Mouse (Mus musculus) hindbrain, embryonic 14.5 days (tissue): ENCODE results near the gene Smoc1. TPM values are rescaled to one million over a fixed set of nuclear protein-coding genes. Genes with fewer than 3 reads are reported as not detected.

ENCODE experiments used
- ATAC-seq: fragments of 200-750 bp; cut with Nextera tagmentation; 2 replicates; pipeline ENCODE4 v1.8.0; 2017; ENCODE audit warnings: moderate number of reproducible peaks, mild to moderate bottlenecking, moderate TSS enrichment, moderate library complexity; ENCODE audit not compliant: low FRiP score
- DNase-seq: peaks from one replicate; pipeline ENCODE4 v3.0.0-alpha.2; 2015; ENCODE audit warnings: low spot score
- H3K27ac ChIP-seq: fragments of 300-500 bp; sonication (generic); 2 replicates; pipeline ENCODE4 v1.5.1; 2014; ENCODE audit warnings: mild to moderate bottlenecking, moderate library complexity
- H3K27me3 ChIP-seq: fragments of 300-500 bp; sonication (generic); 2 replicates; pipeline ENCODE4 v1.6.1; 2014; ENCODE audit warnings: mild to moderate bottlenecking, low read length, mixed read lengths; ENCODE audit not compliant: control insufficient read depth, insufficient read depth
- H3K36me3 ChIP-seq: fragments of 300-500 bp; sonication (generic); replicated peaks from 2 replicates; pipeline ENCODE4 v1.6.1; 2014; ENCODE audit not compliant: control insufficient read depth, insufficient read depth
- H3K4me1 ChIP-seq: fragments of 300-500 bp; sonication (generic); replicated peaks from 2 replicates; pipeline ENCODE4 v1.6.1; 2014; ENCODE audit warnings: antibody characterized with exemption, low read length, mixed read lengths; ENCODE audit not compliant: control insufficient read depth, insufficient read depth
- H3K4me2 ChIP-seq: fragments of 300-500 bp; sonication (generic); replicated peaks from 2 replicates; pipeline ENCODE4 v1.6.1; 2014; ENCODE audit warnings: mild to moderate bottlenecking, moderate library complexity
- H3K4me3 ChIP-seq: fragments of 300-500 bp; sonication (generic); replicated peaks from 2 replicates; pipeline ENCODE4 v1.5.1; 2014; ENCODE audit warnings: mild to moderate bottlenecking, low read length
- H3K9ac ChIP-seq: fragments of 300-500 bp; sonication (generic); 2 replicates; pipeline ENCODE4 v1.6.1; 2014
- H3K9me3 ChIP-seq: fragments of 300-500 bp; sonication (generic); 2 replicates; pipeline ENCODE4 v1.6.1; 2016; ENCODE audit warnings: low read length; ENCODE audit not compliant: control insufficient read depth
- WGBS: fragments of 180-500 bp; shearing (Covaris S2); extraction: QIAGEN DNeasy Blood & Tissue Kit; methylation state at CpG from one replicate; pipeline ENCODE4 v1.1.7; 2014; 5-methylcytosine and 5-hydroxymethylcytosine counted together
- polyA plus RNA-seq: library from polyadenylated mRNA; unstranded; fragments of >200 nt; fragmentation: Nextera tagmentation; extraction: Ambion mirVana; gene quantifications from 2 replicates; pipeline ENCODE4 v1.2.1, GENCODE M21; 2014

The Smoc1 gene
- polyA plus RNA-seq, 1 experiment from 2014 or later, result 23.8 TPM

- DNase-seq, result peak; percentile 38
These were observed 6.9 kb downstream of the Smoc1 start for GRCm38 (mm10) chr12:81033389-81034041.

GRCm38 (mm10) chr12:81034042-81034417 lies 7.4 kb downstream of the Smoc1 start:
- ATAC-seq, result peak; percentile 27; the same call in 1 of the 2 replicates
- H3K27ac ChIP-seq, result peak overlapping the region; percentile 70
- 68% methylated on average over 4 of the region's 4 CpGs for WGBS
- no peak overlapping the region for H3K4me3 ChIP-seq
- peaks cover 5% of the 10 kb centered on the region; the same call in 1 of the 2 replicates for H3K4me1 ChIP-seq
- H3K9me3 ChIP-seq, result no peaks in the 10 kb centered on the region
- no peaks in the 10 kb centered on the region for H3K36me3 ChIP-seq
- DNase-seq, result no peak
- 0 out of 2 replicates have a peak overlapping the region, but pooled peaks have one; percentile 1 for H3K4me2 ChIP-seq
- H3K9ac ChIP-seq, result no peak overlapping the region
- H3K27me3 ChIP-seq, result no peaks in the 10 kb centered on the region

More at GRCm38 (mm10) chr12:81033389-81034041, 6.9 kb downstream of the Smoc1 start:
- H3K27me3 ChIP-seq, result no peaks in the 10 kb centered on the region
- H3K4me2 ChIP-seq, result 0 out of 2 replicates have a peak overlapping the region, but pooled peaks have one; percentile 1
- H3K9me3 ChIP-seq, result no peaks in the 10 kb centered on the region
- WGBS, result 42% methylated on average over 15 of the region's 15 CpGs
- H3K27ac ChIP-seq, result peak overlapping the region; percentile 70; the same call in 1 of the 2 replicates
- no peak overlapping the region for H3K4me3 ChIP-seq
- no peaks in the 10 kb centered on the region for H3K36me3 ChIP-seq
- H3K4me1 ChIP-seq, result peaks cover 6% of the 10 kb centered on the region
- H3K9ac ChIP-seq, result no peak overlapping the region
- peak; percentile 90 for ATAC-seq

GRCm38 (mm10) chr12:81035850-81036249 lies 9.2 kb downstream of the Smoc1 start:
- ATAC-seq (no peak), DNase-seq (no peak)
- Histone ChIP-seq H3K4me2 (no peak overlapping the region), H3K9me3 (no peaks in the 10 kb centered on the region), H3K27me3 (no peaks in the 10 kb centered on the region), H3K4me3 (no peak overlapping the region), H3K4me1 (peaks cover 5% of the 10 kb centered on the region; the same call in 1 of the 2 replicates), H3K36me3 (no peaks in the 10 kb centered on the region), H3K27ac (no peak overlapping the region), H3K9ac (no peak overlapping the region)
- WGBS, result 90% methylated on average over 6 of the region's 6 CpGs

- H3K27me3 ChIP-seq, result no peaks in the 10 kb centered on the region
- ATAC-seq (peak; percentile 46; the same call in 1 of the 2 replicates), DNase-seq (no peak)
- WGBS, result 26% methylated on average over 11 of the region's 11 CpGs
- H3K4me1 ChIP-seq, result peaks cover 5% of the 10 kb centered on the region; the same call in 1 of the 2 replicates
- H3K4me3 ChIP-seq, result no peak overlapping the region
- H3K9ac ChIP-seq, result no peak overlapping the region
- peak overlapping the region; percentile 34 for H3K4me2 ChIP-seq
- H3K27ac ChIP-seq, result no peak overlapping the region
- no peaks in the 10 kb centered on the region for H3K36me3 ChIP-seq
- H3K9me3 ChIP-seq, result no peaks in the 10 kb centered on the region
These were observed 17.0 kb downstream of the Smoc1 start for GRCm38 (mm10) chr12:81043616-81044015.

- Histone ChIP-seq H3K9me3 (no peaks in the 10 kb centered on the region), H3K36me3 (no peaks in the 10 kb centered on the region), H3K4me1 (peaks cover 5% of the 10 kb centered on the region; the same call in 1 of the 2 replicates), H3K27me3 (no peaks in the 10 kb centered on the region), H3K4me3 (no peak overlapping the region), H3K27ac (no peak overlapping the region), H3K4me2 (no peak overlapping the region), H3K9ac (no peak overlapping the region)
- ATAC-seq (no peak), DNase-seq (no peak)
- WGBS, result 54% methylated on average over 5 of the region's 5 CpGs
These were observed 20.3 kb downstream of the Smoc1 start for GRCm38 (mm10) chr12:81046926-81047325.

- Histone ChIP-seq H3K27ac (no peak overlapping the region), H3K4me1 (0 out of 2 replicates have a peak, but pooled peaks cover 4% of the 10 kb centered on the region), H3K9me3 (no peaks in the 10 kb centered on the region), H3K27me3 (no peaks in the 10 kb centered on the region), H3K4me3 (no peak overlapping the region), H3K36me3 (no peaks in the 10 kb centered on the region), H3K4me2 (no peak overlapping the region), H3K9ac (no peak overlapping the region)
- DNase-seq (no peak), ATAC-seq (no peak)
- WGBS, result 97% methylated on average over 5 of the region's 5 CpGs
These were observed 23.1 kb downstream of the Smoc1 start for GRCm38 (mm10) chr12:81049661-81050060.

- no peaks in the 10 kb centered on the region for H3K36me3 ChIP-seq
- 22% methylated on average over 11 of the region's 11 CpGs for WGBS
- H3K27ac ChIP-seq, result peak overlapping the region; percentile 52
- H3K4me2 ChIP-seq, result no peak overlapping the region
- peak; percentile 58 for DNase-seq
- 0 out of 2 replicates have a peak, but pooled peaks cover 14% of the 10 kb centered on the region for H3K4me1 ChIP-seq
- H3K4me3 ChIP-seq, result no peak overlapping the region
- H3K27me3 ChIP-seq, result no peaks in the 10 kb centered on the region
- no peak overlapping the region for H3K9ac ChIP-seq
- peak; percentile 91; the same call in 1 of the 2 replicates for ATAC-seq
- H3K9me3 ChIP-seq, result no peaks in the 10 kb centered on the region
These were observed 28.5 kb downstream of the Smoc1 start for GRCm38 (mm10) chr12:81055000-81055705.

- Histone ChIP-seq H3K27me3 (no peaks in the 10 kb centered on the region), H3K36me3 (no peaks in the 10 kb centered on the region), H3K4me3 (no peak overlapping the region), H3K27ac (peak overlapping the region; percentile 52), H3K4me1 (0 out of 2 replicates have a peak, but pooled peaks cover 14% of the 10 kb centered on the region), H3K9ac (no peak overlapping the region), H3K9me3 (no peaks in the 10 kb centered on the region), H3K4me2 (no peak overlapping the region)
- ATAC-seq, result no peak
- 80% methylated on average over 2 of the region's 2 CpGs for WGBS
- DNase-seq, result no peak
These were observed 29.2 kb downstream of the Smoc1 start for GRCm38 (mm10) chr12:81055811-81056210.

- Histone ChIP-seq H3K27me3 (no peaks in the 10 kb centered on the region), H3K36me3 (no peaks in the 10 kb centered on the region), H3K9ac (no peak overlapping the region), H3K4me3 (no peak overlapping the region), H3K4me2 (no peak overlapping the region), H3K9me3 (no peaks in the 10 kb centered on the region), H3K4me1 (0 out of 2 replicates have a peak, but pooled peaks cover 14% of the 10 kb centered on the region), H3K27ac (no peak overlapping the region)
- DNase-seq (no peak), ATAC-seq (no peak)
- WGBS, result 70% methylated on average over 4 of the region's 4 CpGs
These were observed 31.0 kb downstream of the Smoc1 start for GRCm38 (mm10) chr12:81057619-81058018.
